Mouse (Mus musculus) right cerebral cortex, postnatal 36 days (tissue): ENCODE results near the gene Mfn1.
A peak's percentile ranks its signal among the peaks of the same experiment; 100 is the strongest.

Source experiments
- DNase-seq, 2 experiments: peaks; one replicate each; pipeline ENCODE4 v3.0.0; 2022; ENCODE audit warnings: low spot score in 2 of 2, mixed read lengths in 1 of 2

The Mfn1 gene

DNA sequence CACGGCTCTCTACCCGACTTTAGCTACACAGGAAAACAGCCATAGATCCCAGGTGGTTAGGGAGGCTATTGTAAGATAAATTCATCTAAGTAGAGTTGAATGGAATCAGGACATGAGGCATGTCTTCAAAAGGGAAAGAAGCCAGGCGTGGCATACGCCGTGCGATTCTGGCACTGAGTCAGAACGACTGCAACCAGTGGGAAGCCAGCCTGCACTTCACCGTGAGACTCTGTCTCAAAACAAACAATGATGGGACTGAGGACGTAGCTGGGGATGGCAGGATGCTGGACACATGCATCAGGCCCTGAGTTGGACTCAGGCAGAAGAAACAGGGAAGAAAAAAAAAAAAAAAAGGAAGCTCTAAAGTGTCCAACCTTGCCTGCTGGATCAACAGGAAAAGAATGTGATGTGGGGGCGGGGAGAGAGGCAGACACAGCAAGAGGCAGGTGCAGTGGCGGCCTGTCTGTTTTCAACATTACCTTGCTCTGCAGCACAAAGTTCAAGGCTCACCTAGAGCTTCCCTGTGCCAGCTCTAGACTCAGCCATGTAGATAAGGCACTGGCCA, 82.4 kb downstream of the Mfn1 start:
- no peak for DNase-seq

DNA sequence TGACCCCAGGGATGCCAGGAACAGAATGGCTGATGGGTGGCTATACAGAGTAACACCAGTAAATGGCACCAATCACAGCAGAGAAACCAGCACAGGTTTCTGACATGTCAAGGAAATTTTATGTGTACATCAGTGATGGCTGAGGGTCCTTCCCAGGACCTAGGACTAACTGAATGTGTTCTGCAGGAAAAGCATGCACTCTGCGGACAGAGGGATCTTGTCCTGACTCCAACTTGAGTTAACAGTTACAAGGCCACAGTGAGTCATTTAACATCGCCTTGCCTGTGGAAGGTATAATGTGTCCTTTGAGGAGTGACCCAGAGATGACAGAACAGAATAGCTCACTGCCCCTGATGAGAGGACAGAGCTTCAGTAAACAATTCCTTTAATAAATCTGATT, 85.5 kb downstream of the Mfn1 start:
- no peak for DNase-seq

DNA sequence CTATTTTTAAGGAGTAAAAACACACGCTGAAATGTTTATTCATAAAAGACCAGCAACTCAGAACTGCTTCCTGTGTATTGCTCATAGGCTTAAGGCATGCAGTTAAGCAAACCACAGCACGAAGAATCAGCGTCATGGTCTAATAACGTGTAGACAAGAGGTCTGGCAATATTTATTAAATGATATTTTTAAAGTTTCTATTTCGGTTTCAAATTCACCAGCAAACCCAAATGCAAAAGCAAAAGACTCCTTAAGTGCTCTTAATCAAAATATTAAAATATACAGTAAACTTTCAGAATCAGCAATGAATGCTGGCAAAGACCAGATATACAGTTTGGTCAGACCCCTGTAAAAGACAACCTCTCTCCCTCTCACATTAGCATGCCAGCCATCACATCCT, 86.1 kb downstream of the Mfn1 start:
- no peak for DNase-seq

DNA sequence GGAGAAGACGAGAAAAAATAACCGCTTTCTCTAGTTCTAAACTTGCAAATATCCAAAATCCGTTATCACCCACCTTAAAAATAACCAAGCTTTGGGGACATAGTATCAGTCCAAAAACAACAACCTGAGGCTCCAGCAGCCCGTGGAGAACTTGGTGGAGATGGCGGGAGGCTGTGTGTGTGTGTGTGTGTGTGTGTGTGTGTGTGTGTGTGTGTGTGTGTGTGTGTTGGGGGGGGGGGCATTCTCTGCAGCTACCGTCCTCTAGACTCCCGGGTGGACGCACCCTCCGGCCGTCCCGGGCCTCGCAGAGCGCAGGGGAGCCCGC, 86.7 kb downstream of the Mfn1 start:
- DNase-seq: no peak

DNA sequence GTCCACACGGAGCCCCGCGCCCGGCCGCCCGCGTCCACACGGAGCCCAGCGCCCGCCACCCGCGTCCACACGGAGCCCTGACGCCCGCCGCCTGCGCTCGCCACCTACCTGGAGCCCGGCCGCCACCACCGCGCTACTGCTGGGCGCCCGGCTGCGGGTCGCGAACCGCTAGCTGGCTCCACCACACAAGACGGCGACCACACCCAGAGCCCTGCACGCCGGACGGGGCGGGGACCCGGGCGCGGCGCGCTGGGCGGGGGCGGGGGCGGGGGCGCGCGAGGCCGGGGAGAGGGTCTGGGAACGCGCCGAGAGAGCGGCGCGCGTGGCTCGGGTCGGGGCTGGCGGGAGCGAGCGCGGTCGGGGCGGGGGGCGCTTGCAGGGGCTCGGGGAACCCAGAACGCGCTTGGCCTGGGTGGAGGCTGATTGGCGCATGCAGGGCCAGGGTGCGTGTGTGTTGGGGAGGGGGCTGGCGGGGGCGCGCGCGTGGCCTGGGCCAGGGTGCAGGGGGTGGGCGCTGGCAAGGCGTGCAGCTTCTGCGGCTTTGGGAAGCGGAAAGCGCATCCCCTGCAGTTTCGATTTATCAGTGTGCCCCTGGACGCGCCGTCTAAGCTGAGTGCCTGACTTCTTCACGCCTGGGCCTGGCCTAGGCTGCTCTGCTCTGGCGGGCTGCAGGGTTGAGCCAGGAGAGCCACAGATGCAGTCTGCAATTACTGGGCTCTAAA, 87.2 kb downstream of the Mfn1 start, which contains the start of gene Gnb4:
Gnb4 (minus strand) TSS at position 255 of the 722 bp plus-strand sequence.
- DNase-seq: peak in 1 of 2 experiments; percentile 13

DNA sequence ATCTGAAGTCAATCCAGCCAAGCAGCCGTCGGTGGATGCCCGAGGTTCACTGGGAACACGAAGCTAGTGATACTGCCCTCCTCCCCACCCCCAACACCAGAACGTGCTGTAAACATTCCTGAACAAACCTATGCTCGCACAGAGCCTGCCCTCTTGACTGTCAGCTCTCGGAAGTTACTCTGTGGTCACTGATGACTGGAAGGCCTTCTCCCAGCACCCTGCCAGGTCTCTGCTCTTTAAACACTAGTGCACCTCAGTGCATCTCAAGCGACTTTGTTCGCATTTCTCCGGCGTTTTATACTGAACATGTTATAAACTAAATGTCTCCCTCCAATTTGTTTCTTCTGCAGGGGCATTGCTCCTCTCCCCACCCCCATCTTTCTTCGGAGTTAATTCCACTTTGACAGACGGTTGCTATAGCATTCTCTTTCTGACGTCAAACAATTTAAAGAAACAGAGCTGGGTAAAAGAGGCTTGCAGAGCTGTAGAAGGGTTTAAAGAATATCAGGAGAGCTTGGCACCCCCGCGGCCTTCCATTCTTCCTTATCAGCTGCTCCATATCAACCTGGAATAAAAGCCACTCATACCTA, 87.9 kb downstream of the Mfn1 start:
- no peak for DNase-seq

DNA sequence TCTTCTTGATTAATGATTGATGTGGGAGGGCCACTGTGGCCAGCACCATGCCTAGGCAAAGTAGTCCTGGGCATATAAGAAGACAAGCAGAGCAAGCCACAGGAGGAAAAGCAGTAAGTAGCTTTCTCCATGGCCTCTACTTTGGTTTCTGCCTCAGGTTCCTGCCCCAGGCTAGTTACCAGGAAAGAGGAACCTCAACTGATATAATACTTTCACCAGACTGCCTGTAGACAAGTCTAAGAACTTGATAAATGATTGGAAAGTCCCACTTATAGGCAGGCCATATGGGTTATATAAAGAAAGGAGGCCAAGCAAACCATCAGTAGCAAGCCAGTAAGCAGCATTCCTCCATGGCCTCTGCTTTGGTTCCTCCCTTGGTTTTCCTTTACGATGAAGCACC, 92.4 kb downstream of the Mfn1 start:
- no peak for DNase-seq

DNA sequence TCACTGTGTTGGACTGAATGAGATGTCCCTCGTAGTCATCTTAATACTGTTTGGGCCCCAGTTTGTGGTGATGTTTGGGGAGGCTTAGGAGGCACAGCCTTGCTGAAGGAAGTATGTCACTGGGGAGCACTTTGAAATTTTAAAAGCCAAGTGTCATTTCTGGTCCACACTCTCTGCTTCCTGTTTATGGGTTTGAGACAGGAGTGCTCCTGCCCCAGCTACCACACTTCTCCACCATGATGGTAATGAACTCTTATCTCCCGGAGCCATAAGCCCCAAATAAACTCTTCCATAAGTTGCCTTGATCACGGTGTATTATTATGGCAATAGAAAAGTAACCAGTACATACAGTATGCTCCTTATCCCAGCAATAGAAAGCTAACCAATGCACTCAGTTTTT, 92.8 kb downstream of the Mfn1 start:
- DNase-seq: no peak

DNA sequence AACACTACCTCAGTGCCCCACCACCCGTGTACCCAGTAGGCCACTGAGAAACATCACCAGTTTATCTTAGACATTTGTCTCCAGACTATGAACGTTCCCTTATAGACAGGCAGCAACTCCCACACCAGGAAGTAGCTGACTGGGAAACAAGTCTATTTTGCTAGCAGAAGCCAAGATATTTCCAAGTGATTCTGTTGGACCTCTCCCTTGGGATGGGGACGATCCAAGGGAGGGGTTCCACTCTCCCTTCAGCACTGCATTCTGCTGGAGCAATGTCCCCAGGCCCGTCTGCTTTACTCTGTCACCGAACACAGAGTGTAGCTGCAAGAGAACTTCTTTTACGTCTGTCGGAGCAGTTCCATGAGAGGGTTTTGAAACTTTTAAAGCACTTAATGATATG, 98.9 kb downstream of the Mfn1 start:
- no peak for DNase-seq
